Mouse (Mus musculus) ovary, postnatal 14 days (tissue): ENCODE data around the gene Rfx8.
"Not testable (repeated sequence)": the region's sequence is repeated elsewhere in the genome, so short reads cannot be mapped to it uniquely, and the experiment has no call there.

ENCODE experiments used
- DNase-seq: peaks from one replicate; pipeline ENCODE4 v3.0.0; 2022; ENCODE audit warnings: low spot score

Gene Rfx8

DNA sequence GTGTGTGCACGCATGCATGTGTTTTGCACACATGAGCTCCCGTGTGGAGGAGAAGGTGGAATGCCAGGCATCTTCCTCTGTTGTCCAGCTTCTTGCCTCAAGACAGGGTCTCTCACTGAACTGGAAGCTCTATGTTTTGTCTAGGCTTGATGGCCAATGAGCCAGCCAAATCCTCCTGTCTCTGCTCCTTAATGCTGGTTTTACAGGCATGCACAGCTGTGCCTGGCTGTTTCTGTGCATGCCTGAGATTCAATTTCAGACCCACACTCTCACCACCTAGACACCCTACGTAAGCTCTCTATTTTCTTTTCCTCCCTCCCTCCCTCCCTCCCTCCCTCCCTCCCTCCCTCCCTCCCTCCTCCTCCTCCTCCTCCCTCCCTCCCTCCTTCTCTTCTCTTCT lies 28.8 kb downstream of the Rfx8 start:
- DNase-seq, result no peak

DNA sequence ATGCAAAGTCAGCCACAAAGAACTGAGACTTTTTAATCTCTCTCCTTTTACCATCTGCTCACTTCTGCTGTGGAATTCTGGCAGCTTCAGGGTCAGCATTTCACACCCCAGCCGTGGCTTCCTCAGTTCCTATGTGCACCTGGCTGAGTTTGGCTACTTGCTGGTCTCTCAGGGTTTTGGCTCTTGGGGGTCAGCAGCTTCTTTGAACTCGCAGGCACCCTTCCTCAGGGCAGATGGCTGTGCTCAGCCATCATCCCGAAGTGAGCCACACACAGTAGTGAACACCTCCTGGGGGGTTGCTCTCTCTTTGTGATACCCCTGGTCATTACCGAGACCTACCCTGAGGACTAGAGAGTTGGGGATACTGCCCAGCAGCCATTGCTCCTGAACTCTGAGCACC lies 29.7 kb downstream of the Rfx8 start:
- DNase-seq, result no peak

DNA sequence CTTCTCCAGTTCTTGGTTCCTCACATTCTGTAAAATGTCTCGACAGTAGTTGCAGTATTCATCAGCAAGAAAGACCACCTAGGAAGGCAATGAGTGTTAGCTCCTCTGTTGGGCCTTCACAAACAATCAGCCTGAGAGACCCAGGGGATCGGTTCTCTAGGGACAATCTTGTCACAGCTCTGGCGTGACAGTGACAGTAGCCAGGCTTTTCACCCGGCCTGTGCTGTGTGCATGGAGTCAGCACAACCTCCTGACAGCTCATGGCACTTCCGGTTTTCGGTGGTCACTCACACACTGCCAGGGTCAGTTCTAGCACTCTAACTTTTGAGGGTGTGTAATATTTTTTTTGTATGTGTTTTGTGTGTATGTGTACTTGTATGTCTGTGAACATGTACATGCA lies 32.2 kb downstream of the Rfx8 start:
- no peak for DNase-seq

DNA sequence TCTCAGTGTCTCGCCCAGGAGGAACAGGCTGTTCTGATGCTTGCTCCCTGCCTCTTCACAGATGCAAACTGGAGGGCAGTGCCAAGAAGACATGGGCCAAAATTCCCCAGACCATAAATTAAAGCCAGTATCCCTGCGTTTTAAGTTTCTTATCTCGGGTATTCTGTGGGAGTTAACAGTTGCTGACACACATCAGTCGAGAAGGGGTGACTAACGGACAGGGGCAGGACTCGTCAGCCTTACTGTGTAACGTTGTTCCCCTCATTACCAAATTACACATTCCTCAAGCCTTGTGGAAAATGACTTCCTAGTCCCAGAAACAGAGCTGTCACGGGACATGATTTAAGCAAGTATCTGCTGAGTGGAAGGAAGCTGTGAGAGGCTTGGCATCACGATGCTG lies 33.5 kb downstream of the Rfx8 start:
- no peak for DNase-seq

DNA sequence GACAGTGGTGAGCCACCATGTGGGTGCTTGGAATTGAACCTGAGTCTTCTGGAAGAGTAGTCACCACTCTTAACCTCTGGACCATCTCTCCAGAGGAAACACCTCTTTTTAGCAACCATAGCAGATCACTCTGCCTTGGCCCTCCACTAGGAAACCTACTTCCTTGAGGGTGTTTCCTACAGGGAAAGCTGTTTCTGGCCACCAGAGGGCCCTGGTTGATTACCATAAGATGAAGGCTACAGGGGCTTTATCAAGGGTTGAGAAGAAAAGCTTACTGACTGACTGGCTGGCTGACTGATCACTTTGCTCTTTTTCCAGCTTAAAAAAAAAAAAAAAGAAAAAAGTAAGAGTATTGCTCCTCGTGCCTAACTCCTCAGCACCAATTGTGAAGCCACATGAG lies 35.0 kb downstream of the Rfx8 start:
- peak; percentile 69 for DNase-seq

DNA sequence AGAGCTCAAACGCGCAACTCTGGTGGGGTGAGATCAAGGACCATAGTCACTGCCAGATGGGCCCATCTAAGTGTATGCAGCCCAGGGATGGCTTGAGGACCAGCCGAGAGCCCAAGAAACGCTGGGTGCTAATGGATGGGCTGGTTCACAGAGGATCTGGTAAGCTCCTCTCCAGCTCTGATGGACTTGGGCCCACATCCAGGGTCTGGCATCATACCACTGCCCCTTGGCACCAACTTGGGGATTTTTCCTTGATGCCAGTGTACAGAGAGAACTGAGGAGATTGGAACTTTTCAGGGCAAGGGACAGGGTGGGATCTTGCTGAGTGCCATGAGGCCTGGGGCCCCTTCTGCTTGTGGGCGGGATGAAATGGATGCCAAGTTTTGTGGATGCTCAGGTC lies 39.2 kb downstream of the Rfx8 start:
- DNase-seq, result no peak

DNA sequence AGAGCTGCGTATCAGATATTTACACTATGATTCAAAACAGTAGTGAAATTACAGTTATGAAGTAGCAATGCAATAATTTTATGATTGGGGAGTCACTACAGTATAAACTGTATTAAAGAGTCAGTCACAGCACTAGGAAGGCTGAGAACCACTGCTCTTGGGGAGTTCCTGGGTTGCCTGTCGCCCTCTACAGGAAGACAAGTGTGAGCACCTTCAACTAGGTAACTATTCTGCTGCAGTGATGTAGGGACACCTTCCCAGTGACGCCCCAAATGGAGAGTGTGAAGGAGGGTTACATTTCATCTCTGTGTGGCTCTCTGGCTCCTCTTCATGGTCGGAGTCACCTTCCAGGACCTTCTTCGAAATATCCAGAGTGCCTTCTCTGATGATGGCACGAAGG lies 40.3 kb downstream of the Rfx8 start:
- DNase-seq, result no peak

DNA sequence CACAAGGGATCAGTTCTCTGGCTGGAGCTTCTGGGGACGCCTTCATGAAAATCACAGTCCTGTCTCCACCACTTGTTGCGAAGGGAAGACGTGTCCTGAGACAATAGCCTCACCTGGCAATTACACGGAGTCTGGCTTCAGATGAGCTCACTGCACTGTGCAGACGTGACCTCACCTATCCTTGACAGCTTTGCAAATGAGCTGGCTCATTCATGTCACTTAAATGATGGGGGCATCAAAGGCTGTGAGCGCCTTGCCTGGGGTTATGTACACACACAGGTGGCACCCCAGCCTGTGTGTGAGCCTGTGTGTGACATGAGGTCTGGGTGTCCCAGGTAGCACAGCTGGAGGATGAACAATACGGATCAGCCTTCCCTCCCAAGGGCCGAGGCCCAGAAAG lies 41.9 kb downstream of the Rfx8 start:
- no peak for DNase-seq

DNA sequence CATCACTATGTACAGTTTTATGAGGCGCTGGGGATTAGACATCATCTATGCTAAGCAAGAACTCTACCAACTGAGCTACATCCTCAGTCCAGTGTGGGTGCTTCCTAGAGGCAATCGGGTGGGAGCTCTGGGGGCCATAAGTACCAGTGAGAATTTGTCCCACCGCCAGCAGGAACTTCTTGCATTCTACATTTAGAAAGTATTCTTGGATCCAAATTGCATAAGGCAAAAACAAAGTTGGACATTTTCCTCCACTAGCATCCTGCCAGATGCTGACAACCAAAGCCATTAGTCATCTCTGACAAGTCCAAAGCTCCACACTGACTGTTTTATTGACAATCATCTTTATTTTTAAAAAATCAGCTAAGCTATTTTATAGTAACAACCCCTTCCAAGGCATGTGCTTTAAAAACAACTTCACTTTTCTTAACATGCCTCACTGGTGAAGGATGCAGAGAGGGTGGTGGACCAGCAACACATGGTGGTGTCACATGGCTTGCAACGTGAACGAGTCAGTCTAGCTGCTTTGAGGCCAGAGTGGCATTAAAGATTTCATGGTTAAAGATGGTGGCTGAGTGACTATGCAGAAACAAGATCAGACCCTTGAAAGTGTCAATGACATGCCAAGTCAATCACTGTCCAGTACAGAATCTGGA lies 44.4 kb downstream of the Rfx8 start:
- no peak for DNase-seq

DNA sequence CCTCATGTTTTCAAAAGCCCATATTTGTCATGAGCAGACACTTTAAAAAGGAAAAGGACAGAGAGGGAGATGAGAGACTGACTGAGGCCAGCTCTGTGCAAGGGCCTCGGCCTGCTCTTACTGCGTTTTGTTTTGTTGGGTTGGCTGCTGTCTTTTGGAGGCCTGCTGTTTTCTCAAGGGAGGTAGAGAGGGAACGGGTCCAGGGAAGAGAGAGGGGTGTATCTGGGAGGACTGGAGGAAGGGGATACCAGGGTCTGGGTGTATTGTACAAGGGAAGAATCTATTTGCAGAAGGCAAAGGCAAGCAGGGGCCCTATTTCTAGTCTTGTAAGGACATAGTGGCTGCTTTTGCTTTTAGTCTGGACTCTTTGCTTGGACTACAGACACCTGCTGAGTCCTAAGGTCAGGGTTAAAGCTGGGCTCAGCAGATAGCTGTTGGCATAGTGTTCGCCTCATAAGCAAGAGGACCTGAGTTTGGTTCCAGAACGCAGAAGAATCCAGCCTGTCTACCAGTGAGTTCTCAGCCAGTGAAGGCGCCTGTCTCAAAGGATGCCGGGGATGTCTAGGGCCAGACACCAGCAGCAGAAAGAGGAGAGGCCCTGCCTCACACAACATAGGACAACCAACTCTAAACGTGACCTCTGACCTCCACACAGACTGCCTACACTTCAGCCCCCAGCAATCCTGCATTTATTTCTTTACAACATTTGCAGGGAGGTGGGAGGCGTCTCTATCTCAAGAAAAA lies 48.3 kb downstream of the Rfx8 start:
- no peak for DNase-seq

DNA sequence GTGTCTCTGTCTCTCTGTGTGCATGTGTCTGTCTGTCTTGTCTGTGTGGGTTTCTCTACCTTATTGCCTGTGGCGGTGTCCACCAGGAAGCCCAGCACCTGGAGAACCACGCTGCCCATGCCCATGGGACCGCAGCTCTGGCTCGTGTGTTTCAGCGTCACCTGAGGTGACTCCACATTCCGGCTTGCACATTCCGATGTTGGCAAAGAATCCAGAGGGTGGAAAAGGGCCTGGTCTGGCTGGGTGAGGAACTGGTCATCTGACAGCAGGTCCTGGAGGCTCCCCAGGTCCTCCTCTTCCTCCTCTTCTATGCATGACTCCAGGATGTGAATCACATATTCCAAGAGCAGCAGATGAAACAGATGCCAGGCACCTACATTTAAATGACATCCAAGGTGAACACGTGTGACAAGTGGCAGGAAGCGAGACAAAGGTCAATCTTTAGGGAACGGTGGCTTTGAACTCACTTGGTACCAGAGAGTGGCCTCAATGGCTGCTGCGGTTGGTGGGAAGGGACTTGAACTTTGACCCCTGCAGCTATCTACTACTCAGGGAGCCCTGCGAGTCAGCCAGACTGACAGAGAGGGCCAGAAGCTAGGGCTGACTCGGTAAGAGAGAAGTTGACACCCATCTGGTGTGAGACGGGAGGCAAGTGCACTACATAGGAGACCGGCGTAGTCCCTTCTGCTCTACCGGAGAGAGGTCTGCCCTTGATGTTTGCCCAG lies 50.4 kb downstream of the Rfx8 start:
- DNase-seq, result no peak

DNA sequence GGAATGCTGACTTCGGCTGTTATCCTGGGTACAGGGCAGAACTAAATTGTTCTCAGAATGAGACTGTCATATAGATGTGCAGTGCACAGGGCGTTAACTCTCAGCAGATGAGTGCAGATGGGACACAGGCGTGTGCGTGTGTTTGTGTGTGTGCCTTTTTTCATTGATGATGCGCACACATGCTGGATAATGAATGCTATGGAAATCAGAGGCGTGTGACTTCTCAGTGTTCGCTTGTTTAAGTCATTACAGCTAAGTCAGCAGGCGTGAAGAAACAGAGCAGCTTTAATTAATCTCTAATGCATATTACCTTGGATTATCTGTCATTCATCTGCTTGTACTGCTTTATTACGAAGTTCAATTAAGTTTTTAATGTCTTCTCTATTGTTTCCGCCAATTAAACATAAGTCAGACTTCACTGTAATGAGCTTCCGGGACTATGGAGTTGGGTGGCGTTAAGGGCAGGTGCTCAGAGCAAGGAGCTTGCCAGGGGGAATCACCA lies 54.0 kb downstream of the Rfx8 start:
- no peak for DNase-seq

DNA sequence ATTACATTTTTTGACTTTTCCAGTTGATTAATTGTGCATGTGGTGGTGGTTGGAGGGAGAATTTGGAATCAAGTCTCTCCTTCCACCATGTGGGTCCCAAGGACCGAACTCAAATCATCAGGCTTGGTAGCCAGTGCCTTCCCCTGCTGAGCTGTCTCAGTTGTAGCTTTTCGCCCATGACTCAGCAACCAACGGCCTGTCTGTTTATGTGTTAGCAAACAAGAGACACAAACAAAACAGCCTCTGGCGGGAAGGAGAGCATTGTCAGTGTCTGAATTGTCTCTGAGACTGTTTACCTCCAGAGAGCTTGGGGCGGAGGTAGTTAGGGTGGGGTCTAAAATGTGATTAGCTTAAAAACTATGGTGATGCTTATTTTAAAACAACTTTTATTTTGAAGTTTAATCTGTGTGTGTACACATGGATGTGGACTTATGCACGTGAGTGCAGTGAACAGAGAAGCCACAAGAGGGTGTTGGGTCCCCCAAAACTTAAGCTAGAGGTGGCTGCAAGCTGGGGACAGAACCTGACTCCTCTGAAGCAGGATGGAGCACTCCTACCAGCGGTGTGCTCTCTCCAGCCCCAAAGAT lies 56.7 kb downstream of the Rfx8 start:
- no peak for DNase-seq

DNA sequence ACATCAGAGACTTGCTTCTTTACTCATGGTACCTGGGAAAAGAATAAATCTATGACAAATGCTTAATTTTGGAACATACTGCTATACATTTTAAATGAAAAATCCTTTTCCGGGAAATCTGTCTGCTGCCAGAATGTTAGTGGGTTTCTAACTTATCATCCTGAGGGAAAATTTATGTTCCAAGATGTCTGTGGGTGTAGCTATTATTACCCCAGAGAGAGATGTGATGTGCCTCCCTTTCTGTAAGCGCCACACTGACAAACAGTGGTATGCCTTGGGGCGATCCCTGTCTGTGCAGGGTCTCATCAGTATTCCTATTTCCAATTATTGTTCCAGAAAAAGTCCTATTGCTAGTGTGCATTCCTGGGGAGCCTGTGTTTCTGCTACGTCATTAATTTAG lies 57.7 kb downstream of the Rfx8 start:
- DNase-seq, result no peak

DNA sequence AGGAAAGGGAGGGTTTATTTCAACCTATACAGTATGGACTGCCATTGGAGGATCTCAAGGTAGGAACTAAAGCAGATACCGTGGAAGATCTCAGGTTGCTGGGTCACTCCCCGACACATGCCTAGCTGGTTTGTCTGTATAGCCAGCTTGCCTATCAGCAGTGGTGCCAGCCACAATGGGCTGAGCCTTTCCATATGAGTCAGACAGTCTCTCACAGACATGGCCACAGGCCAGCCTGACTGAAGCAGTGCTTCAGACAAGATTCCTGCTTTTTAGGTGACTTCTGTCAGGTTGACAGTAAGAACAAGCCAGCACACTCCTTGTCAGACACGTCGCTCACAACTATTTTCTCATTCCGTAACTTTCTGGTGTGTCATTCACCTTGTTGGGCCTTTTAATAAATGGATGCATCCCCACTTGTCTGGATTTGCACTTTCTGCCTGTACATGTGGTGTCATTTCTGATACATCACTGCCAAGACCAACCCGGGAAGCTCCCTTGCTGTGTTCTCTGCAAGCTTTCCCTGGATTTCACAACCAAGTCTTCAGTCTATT lies 63.7 kb downstream of the Rfx8 start:
- DNase-seq, result no peak

DNA sequence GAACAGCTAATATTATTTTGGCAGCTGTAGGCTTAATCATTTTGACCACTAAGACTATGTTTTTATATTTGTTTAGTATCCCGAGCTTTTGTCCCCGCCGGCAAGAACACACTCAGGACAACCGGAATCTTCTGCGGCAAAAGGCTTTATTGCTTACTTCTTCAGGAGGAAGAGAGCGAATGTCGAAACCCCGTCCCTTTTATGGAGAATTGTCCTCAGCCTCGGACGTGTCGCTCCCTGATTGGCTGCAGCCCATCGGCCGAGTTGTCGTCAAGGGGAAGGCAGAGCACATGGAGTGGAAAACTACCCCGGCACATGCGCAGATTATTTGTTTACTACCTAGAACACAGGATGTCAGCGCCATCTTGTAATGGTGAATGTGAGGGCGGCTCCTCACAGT lies 65.9 kb downstream of the Rfx8 start:
- DNase-seq, result not testable (repeated sequence)

DNA sequence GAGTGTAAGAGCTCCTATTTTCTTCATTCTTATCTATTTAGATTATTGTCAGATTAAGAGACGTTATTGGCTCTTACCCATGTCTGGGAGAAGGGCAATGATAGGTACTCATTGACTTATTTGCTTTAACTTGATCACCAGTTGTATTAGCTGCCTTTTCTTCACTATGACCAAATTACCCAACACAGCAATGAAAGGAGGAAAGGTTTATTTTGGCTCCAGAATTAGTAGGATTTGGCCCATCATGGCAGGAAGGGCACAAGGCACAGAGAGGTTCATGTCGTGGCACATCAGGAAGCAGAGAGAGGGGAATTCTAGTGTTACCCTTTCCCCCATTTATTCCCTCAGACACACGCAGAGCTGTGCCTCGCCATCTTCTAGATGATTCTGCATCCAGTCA lies 67.8 kb downstream of the Rfx8 start:
- no peak for DNase-seq

DNA sequence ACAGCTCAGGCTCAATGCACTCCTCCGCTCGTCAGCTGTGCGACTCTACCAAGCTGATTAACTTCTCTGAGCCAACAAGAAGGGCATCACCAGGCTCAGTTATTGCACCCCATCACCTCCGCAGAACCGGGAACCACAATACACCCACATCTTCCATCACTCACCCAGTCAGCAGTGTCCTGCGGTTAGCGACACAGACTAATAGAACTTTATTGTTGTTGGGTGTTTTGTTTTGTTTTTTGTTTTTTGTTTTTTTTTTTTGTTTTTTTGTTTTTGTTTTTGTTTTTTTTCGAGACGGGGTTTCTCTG lies 69.6 kb downstream of the Rfx8 start, which contains the start of gene Creg2:
Gene Creg2 (minus strand): TSS at position 234 of the 308 bp plus-strand sequence.
- no peak for DNase-seq

DNA sequence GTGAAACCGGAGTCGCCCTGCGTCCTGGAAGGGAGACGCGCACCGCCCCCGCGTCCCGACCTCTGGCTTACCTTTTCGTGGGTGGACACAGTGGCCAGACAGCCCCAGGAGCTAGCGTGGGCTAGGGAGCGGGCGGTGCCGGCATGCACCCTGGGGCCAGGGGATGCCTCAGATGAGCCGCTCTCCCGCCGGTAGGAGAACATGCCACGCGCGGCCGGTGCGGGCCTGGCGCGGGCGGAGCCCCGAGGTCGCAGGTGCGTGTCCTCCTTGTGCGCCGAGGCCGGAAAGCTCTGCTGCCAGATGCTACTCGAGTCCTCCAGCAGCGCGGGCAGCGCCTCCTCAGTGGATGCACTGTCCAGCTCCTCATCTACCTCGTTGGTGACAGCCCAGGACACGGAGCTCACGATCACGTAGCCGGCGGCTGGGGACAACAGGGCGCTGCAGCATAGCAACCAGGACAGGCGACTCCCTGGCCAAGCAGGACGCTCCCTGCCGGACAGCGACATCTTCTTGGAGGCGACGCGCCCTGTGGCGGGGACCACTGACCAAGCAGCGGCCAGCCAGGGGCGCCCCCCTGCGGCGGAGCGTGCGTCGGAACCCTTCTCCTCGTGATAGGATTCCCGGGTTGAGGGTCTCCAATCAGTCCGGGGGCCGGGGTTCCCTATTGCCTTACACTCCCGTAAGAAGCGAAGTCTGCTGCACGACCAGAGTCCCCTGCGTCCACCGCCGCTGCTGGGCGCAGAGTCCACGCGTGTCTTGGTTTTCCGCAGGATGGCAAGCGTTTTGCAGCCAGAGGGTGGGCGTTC lies 70.2 kb downstream of the Rfx8 start:
- DNase-seq, result peak; percentile 46

DNA sequence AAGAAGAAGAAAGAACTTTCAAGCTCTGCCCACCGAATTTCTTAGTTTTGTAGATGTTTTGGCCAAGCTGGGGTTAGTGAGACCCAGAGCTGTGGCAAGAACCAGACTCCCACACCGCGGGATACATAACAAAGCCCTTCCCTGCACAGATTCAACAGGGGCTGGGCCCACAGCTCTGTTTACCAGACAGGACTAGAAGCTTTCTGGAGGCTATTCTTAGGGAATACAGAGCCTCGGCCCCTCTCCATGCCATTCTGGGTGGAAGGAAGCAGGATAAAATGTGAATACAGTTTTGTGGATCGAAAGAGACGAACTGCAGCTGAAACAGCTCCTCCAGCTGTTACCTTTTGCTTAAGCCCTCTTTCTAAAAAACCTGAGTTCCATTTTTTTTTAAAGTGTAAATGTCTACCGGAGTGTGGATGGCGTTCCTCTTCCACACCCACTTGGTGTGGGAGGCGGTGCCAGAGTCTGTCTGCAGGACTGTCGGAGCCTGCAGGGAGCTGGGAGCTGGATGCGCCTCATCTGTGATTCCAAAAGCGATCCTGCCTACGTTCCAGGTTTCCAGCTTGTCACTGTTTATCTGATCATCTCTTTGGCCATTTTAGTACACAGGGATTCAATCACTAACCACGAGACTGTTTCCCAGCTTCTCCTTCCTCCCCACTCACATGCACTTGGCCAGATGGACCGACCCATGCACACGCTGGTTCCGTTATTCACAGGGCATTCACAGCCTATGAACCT lies 70.9 kb downstream of the Rfx8 start:
- DNase-seq, result no peak

DNA sequence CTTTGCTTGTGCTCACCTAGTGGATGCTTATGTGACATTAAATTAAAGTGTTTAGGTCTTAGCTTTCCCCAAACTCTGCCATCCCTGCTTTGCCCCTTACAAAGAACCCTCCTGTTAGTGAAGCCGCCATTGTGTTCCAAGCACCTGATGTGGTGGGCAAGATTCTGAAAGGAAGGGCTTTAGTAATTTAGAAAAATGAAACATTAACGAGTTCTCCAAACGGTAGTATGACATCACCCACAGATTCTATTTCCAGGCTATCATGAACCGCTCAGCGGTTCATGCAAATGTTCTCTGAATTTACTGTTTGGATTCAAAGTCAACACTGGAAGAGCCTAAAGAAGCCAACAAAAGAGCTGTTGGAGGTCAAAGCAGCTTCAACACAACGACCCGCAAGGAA lies 72.2 kb downstream of the Rfx8 start:
- DNase-seq, result no peak
